17 mouse cellular contexts compared by ENCODE assay signal in the genomic region with DNA sequence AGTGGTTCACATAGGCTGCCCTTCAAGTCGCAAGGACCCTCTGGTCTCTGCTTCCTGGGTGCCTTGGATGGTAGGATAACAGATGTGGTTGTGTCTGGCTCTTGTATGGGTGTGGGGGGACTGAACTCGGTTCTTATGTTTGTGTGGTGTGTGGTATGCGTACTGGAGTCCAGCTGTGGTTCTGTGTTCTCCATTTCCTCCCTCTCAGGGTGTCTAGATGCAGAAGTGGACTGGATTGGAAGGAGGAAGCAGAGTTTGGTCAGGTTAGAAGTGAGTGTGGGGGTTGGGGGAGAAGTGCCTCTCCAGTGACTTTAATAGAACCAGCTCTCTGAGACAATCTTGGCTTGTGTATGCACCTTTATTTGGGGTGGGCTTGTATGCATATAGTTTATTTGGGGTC. TPM values are rescaled to one million over a fixed set of nuclear protein-coding genes. Genes with fewer than 3 reads are reported as not detected.
"Had no signal": no experiment of that assay in that cellular context is flagged by ENCODE, and none has a peak within 500 bp of the region (broad histone marks: within the 10 kb centered on the region; RNA-seq: fewer than 3 reads in every experiment).

No protein-coding gene starts in this region.

- H3K4me1 ChIP-seq: liver, embryonic 13.5 days; midbrain, embryonic 12.5 days; midbrain, embryonic 15.5 days; neural tube, embryonic 12.5 days; neural tube, embryonic 15.5 days; stomach, embryonic 15.5 days had no signal

- H3K9me3 ChIP-seq: liver, embryonic 13.5 days; midbrain, embryonic 12.5 days; midbrain, embryonic 15.5 days; neural tube, embryonic 12.5 days; neural tube, embryonic 15.5 days; stomach, embryonic 15.5 days had no signal

- H3K27me3 ChIP-seq: liver, embryonic 13.5 days; midbrain, embryonic 12.5 days; midbrain, embryonic 15.5 days; neural tube, embryonic 12.5 days; neural tube, embryonic 15.5 days; stomach, embryonic 15.5 days had no signal

- DNase-seq: kidney, adult 2 months; kidney, postnatal 25 days; layer of hippocampus, adult 9-11 months; liver, embryonic 13.5 days; lung, adult 2 months; right cerebral cortex, adult 18-20 months; right cerebral cortex, postnatal 25 days; spleen, adult 18-20 months; thymus, postnatal 36 days had no signal

- H3K9ac ChIP-seq: liver, embryonic 13.5 days; midbrain, embryonic 12.5 days; midbrain, embryonic 15.5 days; neural tube, embryonic 12.5 days; neural tube, embryonic 15.5 days; stomach, embryonic 15.5 days had no signal

- H3K4me3 ChIP-seq: layer of hippocampus, adult 2 months; left cerebral cortex, adult 2 months; liver, embryonic 13.5 days; midbrain, embryonic 12.5 days; midbrain, embryonic 15.5 days; neural tube, embryonic 12.5 days; neural tube, embryonic 15.5 days; stomach, embryonic 15.5 days had no signal

- ATAC-seq: midbrain, embryonic 15.5 days had no signal

- H3K36me3 ChIP-seq: liver, embryonic 13.5 days; midbrain, embryonic 12.5 days; midbrain, embryonic 15.5 days; neural tube, embryonic 12.5 days; neural tube, embryonic 15.5 days; stomach, embryonic 15.5 days had no signal

- H3K27ac ChIP-seq: kidney, postnatal 0 days; layer of hippocampus, adult 2 months; left cerebral cortex, adult 2 months; liver, embryonic 13.5 days; midbrain, embryonic 12.5 days; midbrain, embryonic 15.5 days; neural tube, embryonic 12.5 days; neural tube, embryonic 15.5 days; stomach, embryonic 15.5 days had no signal

RNA-seq across cellular contexts. Expression of a gene that starts 20.7 kb away (rescaled TPM):
- polyA plus RNA-seq: liver, embryonic 13.5 days had no signal
